Mouse (Mus musculus) thymus, adult 2 months (tissue): ENCODE data around the gene Bcam.

Source experiments
- CTCF ChIP-seq: fragments of 200-500 bp; IDR thresholded peaks from 2 replicates; pipeline ENCODE4 v1.5.1; 2012; ENCODE audit warnings: mild to moderate bottlenecking, control low read depth, low read length, moderate library complexity, borderline replicate concordance; ENCODE audit not compliant: control insufficient read depth, poor library complexity, insufficient read depth; ENCODE audit errors: extremely low read depth
- POLR2A ChIP-seq: fragments of 200-500 bp; IDR thresholded peaks from 2 replicates; pipeline ENCODE4 v1.6.1; 2012; ENCODE audit warnings: mild to moderate bottlenecking, low read length, control low read depth, moderate library complexity; ENCODE audit not compliant: control insufficient read depth, poor library complexity, insufficient read depth; ENCODE audit errors: extremely low read depth

DNA sequence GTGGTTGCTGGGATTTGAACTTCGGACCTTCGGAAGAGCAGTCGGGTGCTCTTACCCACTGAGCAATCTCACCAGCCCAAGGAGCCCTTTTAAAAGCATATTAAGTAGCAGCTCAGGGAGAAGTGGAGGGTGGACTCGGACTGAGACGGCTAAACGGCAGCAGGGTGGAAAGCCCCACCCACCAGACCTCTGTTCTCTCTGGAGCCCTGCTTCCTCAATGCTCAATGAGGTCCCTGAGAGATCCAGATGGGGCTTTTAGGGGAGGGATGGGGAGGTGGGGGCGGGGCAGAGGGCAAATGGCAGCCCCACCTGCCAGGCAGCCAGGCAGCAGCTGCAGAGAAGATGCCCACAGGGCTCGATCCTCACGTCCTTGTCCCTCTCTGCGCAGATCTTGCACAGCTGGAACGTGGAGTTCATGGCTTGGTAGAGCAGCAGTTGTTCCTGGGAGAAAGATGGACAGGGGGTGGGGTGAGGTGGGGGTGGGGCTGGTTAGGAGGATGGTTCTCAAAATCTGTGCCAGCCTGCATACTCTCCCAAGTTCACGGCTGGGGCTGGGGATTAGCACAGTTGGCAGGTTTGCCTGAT is 15.2 kb upstream of the Bcam start:
- TF ChIP-seq CTCF (no peak), POLR2A (no peak)
